Mouse (Mus musculus) testis, adult 2 months (tissue): Measurements from ENCODE around the gene Rpl11. TPM values are rescaled to one million over a fixed set of nuclear protein-coding genes. Genes with fewer than 3 reads are reported as not detected.

ENCODE experiments used
- H3K27ac ChIP-seq: fragments of 200-500 bp; 2 replicates; pipeline ENCODE4 v1.5.1; 2012; ENCODE audit warnings: low read depth, low read length; ENCODE audit not compliant: control insufficient read depth, insufficient read depth
- H3K27me3 ChIP-seq: fragments of 200-500 bp; 2 replicates; pipeline ENCODE4 v1.6.1; 2012; ENCODE audit warnings: mild to moderate bottlenecking, low read length, moderate library complexity; ENCODE audit not compliant: control insufficient read depth, insufficient read depth
- H3K36me3 ChIP-seq: fragments of 200-500 bp; 2 replicates; pipeline ENCODE4 v1.6.1; 2012; ENCODE audit warnings: mild to moderate bottlenecking, low read length; ENCODE audit not compliant: control insufficient read depth, insufficient read depth
- H3K4me1 ChIP-seq: fragments of 200-500 bp; 2 replicates; pipeline ENCODE4 v1.6.1; 2012; ENCODE audit warnings: low read length; ENCODE audit not compliant: control insufficient read depth, insufficient read depth
- H3K4me3 ChIP-seq: fragments of 200-500 bp; 2 replicates; pipeline ENCODE4 v1.5.1; 2012; ENCODE audit warnings: low read depth, mild to moderate bottlenecking, low read length, moderate library complexity, mixed read lengths; ENCODE audit not compliant: control insufficient read depth
- CTCF ChIP-seq: fragments of 200-500 bp; IDR thresholded peaks from 2 replicates; pipeline ENCODE4 v1.5.1; 2012; ENCODE audit warnings: low read depth, mild to moderate bottlenecking, inconsistent platforms, low read length, moderate library complexity; ENCODE audit not compliant: control insufficient read depth, insufficient read depth, insufficient replicate concordance
- POLR2A ChIP-seq: fragments of 200-500 bp; IDR thresholded peaks from 2 replicates; pipeline ENCODE4 v1.6.1; 2012; ENCODE audit warnings: low read depth, mild to moderate bottlenecking, inconsistent platforms, low read length, moderate library complexity; ENCODE audit not compliant: control insufficient read depth
- polyA plus RNA-seq: library from polyadenylated mRNA; depleted of rRNA; stranded (reverse); fragments of >200 nt; gene quantifications from 2 replicates; pipeline ENCODE4 v1.2.3, GENCODE M21; 2012

Rpl11 gene
- polyA plus RNA-seq, 1 experiment = 212 TPM

DNA sequence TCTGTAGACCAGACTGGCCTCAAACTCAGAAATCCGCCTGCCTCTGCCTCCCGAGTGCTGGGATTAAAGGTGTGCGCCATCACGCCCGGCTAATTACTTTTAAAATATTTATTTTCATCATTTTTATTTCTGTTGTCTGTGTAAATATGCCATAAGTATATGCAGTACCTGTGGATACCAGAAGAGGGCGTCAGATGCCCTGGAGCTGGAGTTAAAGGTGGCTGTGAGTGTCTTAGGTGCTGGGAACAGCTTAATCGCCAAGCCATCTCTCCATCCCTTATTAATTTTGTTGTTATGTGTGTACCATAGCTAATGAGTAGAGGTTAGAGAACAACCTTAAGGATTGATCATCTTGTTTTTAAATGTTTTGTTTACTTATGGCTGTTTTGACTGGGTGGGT, 39.3 kb upstream of the Rpl11 start:
- Histone ChIP-seq H3K4me3 (no peak overlapping the region), H3K36me3 (no peaks in the 10 kb centered on the region), H3K27me3 (no peaks in the 10 kb centered on the region), H3K4me1 (peaks cover 7% of the 10 kb centered on the region), H3K27ac (no peak overlapping the region)
- TF ChIP-seq POLR2A (no peak), CTCF (no peak; the same call in 1 of the 2 replicates)

DNA sequence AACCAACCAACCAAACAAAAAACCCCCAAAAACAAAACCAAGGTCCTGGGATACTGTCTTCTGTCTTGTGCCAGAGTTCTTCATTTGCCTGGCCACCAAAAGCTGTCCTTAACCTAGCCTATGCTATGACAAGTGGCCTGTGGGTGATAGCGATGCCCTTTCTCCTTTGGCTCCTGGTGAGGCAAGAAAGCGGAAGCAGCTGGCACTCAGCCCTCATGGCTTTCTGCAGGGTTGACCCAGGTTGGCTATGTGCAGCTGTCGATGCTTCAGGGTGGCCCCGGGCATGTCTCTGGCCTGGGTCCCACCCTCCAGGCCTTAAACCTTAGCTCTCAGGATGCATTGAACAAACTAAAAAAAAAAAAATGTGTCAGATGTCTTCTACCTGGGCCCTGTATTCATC, 38.1 kb upstream of the Rpl11 start:
- no peak overlapping the region for H3K27ac ChIP-seq
- TF ChIP-seq CTCF (no peak), POLR2A (no peak)
- H3K4me1 ChIP-seq = peaks cover 7% of the 10 kb centered on the region
- H3K4me3 ChIP-seq = no peak overlapping the region
- H3K36me3 ChIP-seq = no peaks in the 10 kb centered on the region
- no peaks in the 10 kb centered on the region for H3K27me3 ChIP-seq

DNA sequence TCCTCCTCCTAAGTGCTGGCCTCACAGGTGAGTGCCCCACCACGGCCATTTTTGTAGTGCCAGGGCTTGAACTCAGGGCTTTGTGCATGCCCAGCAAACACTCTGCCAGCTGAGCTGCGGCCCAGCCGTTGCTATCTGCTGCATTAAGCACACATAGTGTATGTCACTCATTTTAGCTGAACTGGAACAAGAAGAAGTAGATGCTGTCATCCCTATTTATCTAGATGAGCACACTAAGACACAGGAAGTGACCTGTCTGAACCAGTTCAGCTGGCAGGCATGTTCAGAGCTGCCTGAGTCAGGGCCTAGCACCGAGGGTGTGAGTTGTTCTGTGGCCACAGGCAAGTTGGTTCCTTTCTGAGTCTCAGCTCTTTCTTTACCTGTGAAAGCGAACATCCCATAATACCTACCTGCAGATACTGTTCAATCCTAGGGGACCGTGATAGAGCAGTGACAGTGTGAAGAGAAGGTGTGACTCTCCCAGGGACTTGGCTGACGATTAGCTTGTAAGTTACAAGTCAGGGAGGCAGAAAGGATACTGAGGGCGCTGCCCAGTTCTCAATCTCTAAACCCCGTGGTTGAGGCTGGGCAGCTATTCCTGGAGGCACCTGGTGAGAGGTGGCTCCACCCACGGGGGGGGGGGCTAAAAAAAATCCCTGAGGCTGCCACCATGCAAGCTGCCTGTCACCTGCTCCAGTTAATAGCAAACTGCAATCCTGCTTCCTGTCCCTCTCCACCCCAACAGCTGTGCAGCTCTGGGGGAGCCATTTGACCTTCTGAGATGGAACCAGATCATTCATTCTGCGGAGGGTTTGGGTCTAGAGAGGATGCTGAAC, 36.7 kb upstream of the Rpl11 start:
- Histone ChIP-seq H3K27ac (no peak overlapping the region), H3K27me3 (no peaks in the 10 kb centered on the region), H3K36me3 (no peaks in the 10 kb centered on the region), H3K4me3 (no peak overlapping the region), H3K4me1 (peaks cover 3% of the 10 kb centered on the region)
- TF ChIP-seq CTCF = no peak
- no peak for TF ChIP-seq POLR2A

DNA sequence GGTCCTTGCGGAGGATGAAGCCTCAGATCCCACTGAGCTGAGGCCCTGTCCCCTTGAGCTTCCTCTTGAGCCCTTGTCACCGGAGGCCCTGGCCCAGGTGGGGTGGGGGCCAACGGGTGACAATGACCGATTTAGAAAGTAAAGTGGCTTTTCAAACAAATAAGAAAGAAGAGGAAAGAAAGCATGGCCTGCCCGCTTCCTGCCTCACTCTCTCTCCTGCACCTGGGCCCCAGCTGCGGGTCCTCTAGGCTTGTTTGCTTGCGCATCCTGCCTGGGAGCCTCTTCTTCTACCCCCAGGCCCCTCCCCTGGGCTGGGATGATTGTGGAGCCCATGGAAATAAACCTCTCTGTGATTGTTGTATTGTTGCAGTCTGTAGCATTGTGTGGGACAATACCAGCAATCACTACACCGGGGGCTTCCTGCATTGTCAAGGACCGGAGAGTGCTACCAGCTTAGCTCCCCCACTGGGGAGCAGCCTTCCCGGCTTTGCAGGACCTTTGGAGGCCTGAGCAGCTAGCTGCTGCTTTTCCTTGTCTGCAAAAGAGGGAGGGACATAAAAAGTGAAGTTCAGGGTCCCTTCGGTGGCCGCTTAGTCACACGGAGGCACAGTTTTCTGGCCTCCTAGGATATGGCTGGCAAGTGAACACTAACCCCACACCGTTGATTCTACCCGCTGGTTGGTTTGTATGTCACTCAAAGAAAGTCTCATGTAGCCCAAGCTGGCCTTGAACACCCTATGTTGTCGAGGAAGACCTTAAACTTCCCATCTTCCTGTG, 35.9 kb upstream of the Rpl11 start:
- no peaks in the 10 kb centered on the region; the same call in 1 of the 2 replicates for H3K4me1 ChIP-seq
- H3K36me3 ChIP-seq = no peaks in the 10 kb centered on the region
- H3K27ac ChIP-seq = no peak overlapping the region

DNA sequence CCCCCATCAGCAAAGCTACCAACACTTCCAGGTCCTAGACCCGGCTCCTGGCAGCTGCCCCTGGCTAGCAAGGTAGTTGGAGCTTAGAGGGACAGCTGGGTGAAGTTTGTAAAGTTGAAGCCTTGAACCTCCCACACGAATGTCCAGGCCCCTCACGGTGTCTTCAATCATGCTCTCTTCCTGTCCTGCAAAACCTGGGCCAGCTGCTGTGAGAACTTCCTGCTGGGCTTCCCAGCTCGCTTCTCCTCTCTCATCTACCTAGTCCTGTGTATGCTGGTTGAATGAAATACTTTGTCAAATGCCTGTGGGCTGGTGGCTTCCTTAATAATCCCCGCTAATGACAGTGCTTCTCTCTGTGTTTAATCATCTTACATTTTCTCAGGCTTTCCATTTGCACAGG, 35.1 kb upstream of the Rpl11 start:
- TF ChIP-seq CTCF (no peak), POLR2A (no peak)
- H3K4me1 ChIP-seq = peaks cover 2% of the 10 kb centered on the region; the same call in 1 of the 2 replicates
- H3K4me3 ChIP-seq = no peak overlapping the region
- H3K27me3 ChIP-seq = no peaks in the 10 kb centered on the region
- H3K27ac ChIP-seq = no peak overlapping the region
- no peaks in the 10 kb centered on the region for H3K36me3 ChIP-seq

More for the DNA sequence above, 35.9 kb upstream of the Rpl11 start:
- Histone ChIP-seq H3K4me3 (no peak overlapping the region), H3K27me3 (no peaks in the 10 kb centered on the region)
- no peak for TF ChIP-seq POLR2A
- TF ChIP-seq CTCF = no peak

DNA sequence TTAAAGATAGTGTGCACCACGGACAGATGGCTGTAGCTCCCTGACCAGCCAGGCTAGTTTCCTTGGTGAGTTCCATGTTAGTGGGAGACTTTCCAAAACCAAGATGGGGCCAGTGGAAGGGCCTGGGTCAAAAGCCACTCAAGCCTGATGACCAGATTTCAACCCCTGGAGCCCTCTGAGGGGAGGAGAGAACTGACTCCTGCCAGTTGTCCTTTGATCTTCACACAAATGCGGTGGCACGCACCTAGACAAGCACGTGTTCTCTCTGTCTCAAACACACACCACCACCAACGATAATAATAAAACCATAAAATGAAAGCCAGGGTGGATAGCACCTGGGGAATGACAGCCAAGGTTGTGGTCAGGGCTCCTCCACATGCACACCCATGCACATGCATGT, 34.0 kb upstream of the Rpl11 start:
- H3K36me3 ChIP-seq = no peaks in the 10 kb centered on the region
- peaks cover 2% of the 10 kb centered on the region; the same call in 1 of the 2 replicates for H3K4me1 ChIP-seq
- TF ChIP-seq CTCF (no peak), POLR2A (no peak)
- no peak overlapping the region for H3K27ac ChIP-seq
- no peaks in the 10 kb centered on the region for H3K27me3 ChIP-seq
- H3K4me3 ChIP-seq = no peak overlapping the region

DNA sequence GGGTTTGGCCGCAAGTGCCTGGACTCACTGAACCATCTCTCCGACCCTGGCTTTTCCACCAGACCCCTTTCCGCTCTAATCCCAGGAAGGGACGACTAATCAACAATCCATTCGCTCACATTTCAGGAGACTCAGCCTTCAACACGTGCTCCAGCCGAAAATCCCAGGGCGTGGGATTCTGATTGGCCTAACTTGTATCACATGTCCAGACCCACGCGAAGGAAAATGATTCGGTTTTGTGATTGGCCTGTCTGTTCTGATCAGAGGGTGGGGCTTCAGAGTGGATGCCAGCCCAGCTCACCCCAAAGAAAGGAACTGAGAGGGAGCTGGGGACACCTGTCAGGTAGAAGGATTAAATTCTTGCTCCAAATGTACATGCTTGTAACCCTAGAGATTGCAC, 31.6 kb upstream of the Rpl11 start:
- Histone ChIP-seq H3K4me3 (no peak overlapping the region), H3K27ac (no peak overlapping the region), H3K27me3 (no peaks in the 10 kb centered on the region; the same call in 1 of the 2 replicates), H3K36me3 (no peaks in the 10 kb centered on the region), H3K4me1 (peaks cover 9% of the 10 kb centered on the region)
- TF ChIP-seq POLR2A (no peak), CTCF (no peak)
